Mouse (Mus musculus): Measurements from ENCODE around the gene Skint1. TPM values are rescaled to one million over a fixed set of nuclear protein-coding genes. Genes with fewer than 3 reads are reported as not detected.
"Not testable (repeated sequence)": the region's sequence is repeated elsewhere in the genome, so short reads cannot be mapped to it uniquely, and the experiment has no call there.

Skint1 gene
- not detected in 2 replicates for polyA plus RNA-seq (2014; fragmentation: Nextera tagmentation; extraction: Ambion mirVana)

DNA sequence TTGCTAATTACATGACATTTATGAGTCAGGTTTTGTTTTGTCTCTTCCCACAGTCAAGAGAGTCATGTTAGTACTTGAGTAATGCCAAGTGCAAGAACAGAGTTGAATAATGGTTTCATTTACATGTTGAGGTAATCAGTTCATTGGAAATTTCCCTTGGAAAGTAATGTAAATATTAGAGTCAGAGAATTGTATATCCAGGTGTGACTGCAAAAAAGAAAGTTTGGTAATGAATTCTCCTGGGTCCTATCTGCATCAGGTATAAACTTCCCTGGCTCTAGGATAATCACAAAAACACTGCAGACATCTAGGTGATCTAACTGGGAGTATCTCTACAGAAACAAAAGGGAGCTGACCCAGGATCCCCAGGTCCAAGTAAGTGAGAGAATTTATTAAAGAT lies at the start of gene Skint1:
TSS of gene Skint1 (plus strand) at position 301 of the 400 bp plus-strand sequence.
- Histone ChIP-seq H3K27ac (replicated peaks; ENCODE audit: low read depth, low read length) (no peak within 1 kb of the TSS), H3K4me1 (ENCODE audit: control insufficient read depth, insufficient read depth, low read length) (no peaks in the 10 kb centered on the region), H3K4me3 (ENCODE audit: low read depth, low read length) (no peak within 1 kb of the TSS), H3K36me3 (ENCODE audit: control insufficient read depth, insufficient read depth, low read length) (no peaks in the 10 kb centered on the region), H3K27me3 (replicated peaks; ENCODE audit: control insufficient read depth, insufficient read depth, low read length) (no peaks in the 10 kb centered on the region), H3K9me3 (ENCODE audit: control insufficient read depth, low read length) (no peaks in the 10 kb centered on the region), H3K4me2 (ENCODE audit: low read depth, low read length) (no peak within 1 kb of the TSS), H3K9ac (ENCODE audit: low read depth, low read length) (no peak within 1 kb of the TSS)
- ATAC-seq (ENCODE audit: low read depth) (no peak), DNase-seq (ENCODE audit: low spot score) (no peak)

DNA sequence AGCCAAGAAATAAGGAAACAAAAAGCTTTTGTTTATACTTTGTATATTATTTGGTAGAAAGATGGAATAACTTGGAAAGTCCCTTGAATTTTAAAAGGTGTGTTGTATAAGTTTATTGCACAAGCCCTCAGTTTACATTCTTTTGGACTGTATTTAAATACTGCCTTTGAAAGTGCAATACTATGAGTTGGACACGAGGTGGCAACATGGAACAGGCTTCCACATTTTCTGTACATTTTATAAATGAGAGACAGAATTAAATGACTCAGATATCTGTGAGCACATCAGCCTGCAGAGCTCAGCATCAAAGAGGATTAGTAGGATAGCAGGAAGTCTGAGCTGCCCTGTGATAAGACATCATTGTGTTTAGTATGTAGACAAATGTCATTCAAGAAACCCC lies 44.8 kb upstream of the Skint1 start:
- H3K27ac ChIP-seq (replicated peaks; ENCODE audit: low read depth, low read length) = no peak overlapping the region
- no peaks in the 10 kb centered on the region for H3K9me3 ChIP-seq (ENCODE audit: control insufficient read depth, low read length)
- H3K4me2 ChIP-seq (ENCODE audit: low read depth, low read length) = no peak overlapping the region
- DNase-seq (ENCODE audit: low spot score) (peak; percentile 1), ATAC-seq (ENCODE audit: low read depth) (no peak)
- WGBS = 14% methylated on average over 1 of the region's 1 CpGs
- no peak overlapping the region for H3K9ac ChIP-seq (ENCODE audit: low read depth, low read length)
- no peaks in the 10 kb centered on the region for H3K4me1 ChIP-seq (ENCODE audit: control insufficient read depth, insufficient read depth, low read length)
- no peaks in the 10 kb centered on the region for H3K27me3 ChIP-seq (replicated peaks; ENCODE audit: control insufficient read depth, insufficient read depth, low read length)
- no peaks in the 10 kb centered on the region for H3K36me3 ChIP-seq (ENCODE audit: control insufficient read depth, insufficient read depth, low read length)
- no peak overlapping the region for H3K4me3 ChIP-seq (ENCODE audit: low read depth, low read length)

GRCm38 (mm10) chr4:111963241-111963640 lies 42.8 kb upstream of the Skint1 start:
- WGBS = 59% methylated on average over 1 of the region's 1 CpGs
- H3K4me2 ChIP-seq (ENCODE audit: low read depth, low read length) = not testable (repeated sequence)

DNA sequence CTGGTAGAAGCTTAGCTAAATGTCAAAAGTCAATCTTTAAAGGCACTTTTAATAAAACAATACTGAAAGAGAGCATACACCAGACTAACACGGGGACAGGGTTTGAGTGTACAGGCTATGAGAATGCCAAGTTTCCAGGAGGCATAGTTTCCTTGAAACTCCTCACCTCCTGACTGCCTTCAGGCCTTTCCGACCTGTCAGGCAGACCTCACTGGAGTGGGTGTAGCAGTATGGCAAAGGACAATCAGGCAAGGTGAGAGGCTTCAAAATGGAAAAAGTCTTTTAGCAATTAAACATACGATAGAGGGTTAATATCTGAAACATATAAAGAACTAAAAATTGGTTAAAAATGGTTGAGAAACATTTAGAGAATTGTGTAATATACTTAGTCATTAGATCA lies 42.4 kb upstream of the Skint1 start:
- Histone ChIP-seq H3K27me3 (replicated peaks; ENCODE audit: control insufficient read depth, insufficient read depth, low read length) (no peaks in the 10 kb centered on the region), H3K4me1 (ENCODE audit: control insufficient read depth, insufficient read depth, low read length) (no peaks in the 10 kb centered on the region), H3K4me2 (ENCODE audit: low read depth, low read length) (no peak overlapping the region), H3K4me3 (ENCODE audit: low read depth, low read length) (no peak overlapping the region), H3K9ac (ENCODE audit: low read depth, low read length) (no peak overlapping the region), H3K36me3 (ENCODE audit: control insufficient read depth, insufficient read depth, low read length) (no peaks in the 10 kb centered on the region), H3K9me3 (ENCODE audit: control insufficient read depth, low read length) (no peaks in the 10 kb centered on the region), H3K27ac (replicated peaks; ENCODE audit: low read depth, low read length) (no peak overlapping the region)
- ATAC-seq (ENCODE audit: low read depth) = no peak
- 78% methylated on average over 3 of the region's 3 CpGs for WGBS
- no peak for DNase-seq (ENCODE audit: low spot score)

More at GRCm38 (mm10) chr4:111963241-111963640, 42.8 kb upstream of the Skint1 start:
- H3K27me3 ChIP-seq (replicated peaks; ENCODE audit: control insufficient read depth, insufficient read depth, low read length); H3K4me3 ChIP-seq (ENCODE audit: low read depth, low read length); DNase-seq (ENCODE audit: low spot score); H3K9ac ChIP-seq (ENCODE audit: low read depth, low read length); H3K36me3 ChIP-seq (ENCODE audit: control insufficient read depth, insufficient read depth, low read length); H3K9me3 ChIP-seq (ENCODE audit: control insufficient read depth, low read length); H3K4me1 ChIP-seq (ENCODE audit: control insufficient read depth, insufficient read depth, low read length); H3K27ac ChIP-seq (replicated peaks; ENCODE audit: low read depth, low read length); ATAC-seq (ENCODE audit: low read depth): not testable (repeated sequence)

DNA sequence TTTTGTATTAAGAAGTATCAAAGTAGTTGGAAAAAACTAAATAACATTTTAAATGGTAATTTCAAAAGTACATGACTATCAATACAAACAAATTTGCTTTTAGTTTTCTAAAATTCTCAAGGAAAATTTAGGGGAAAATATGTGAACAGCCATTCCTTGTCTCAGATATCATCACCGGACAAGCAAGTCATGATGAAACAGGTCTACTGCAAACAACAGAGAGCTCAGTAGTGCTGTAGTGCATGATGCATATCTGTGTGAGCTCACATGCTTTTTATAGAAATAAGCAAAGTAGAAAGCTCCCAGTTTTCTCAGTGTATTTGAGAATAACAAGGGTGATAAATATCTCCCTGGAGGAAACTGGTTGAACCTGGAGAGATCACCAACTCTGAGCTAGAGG lies 33.4 kb upstream of the Skint1 start, which contains the start of gene Skint7:
TSS of gene Skint7 (plus strand) at position 301 of the 400 bp plus-strand sequence.
- H3K4me2 ChIP-seq (ENCODE audit: low read depth, low read length) = no peak within 1 kb of the TSS
- no peaks in the 10 kb centered on the region for H3K4me1 ChIP-seq (ENCODE audit: control insufficient read depth, insufficient read depth, low read length)
- no peaks in the 10 kb centered on the region for H3K27me3 ChIP-seq (replicated peaks; ENCODE audit: control insufficient read depth, insufficient read depth, low read length)
- no peak within 1 kb of the TSS for H3K9ac ChIP-seq (ENCODE audit: low read depth, low read length)
- no peak within 1 kb of the TSS for H3K4me3 ChIP-seq (ENCODE audit: low read depth, low read length)
- 98% methylated on average over 1 of the region's 1 CpGs for WGBS
- H3K36me3 ChIP-seq (ENCODE audit: control insufficient read depth, insufficient read depth, low read length) = no peaks in the 10 kb centered on the region
- H3K27ac ChIP-seq (replicated peaks; ENCODE audit: low read depth, low read length) = no peak within 1 kb of the TSS
- DNase-seq (ENCODE audit: low spot score) = no peak
- no peaks in the 10 kb centered on the region for H3K9me3 ChIP-seq (ENCODE audit: control insufficient read depth, low read length)
- no peak for ATAC-seq (ENCODE audit: low read depth)

GRCm38 (mm10) chr4:112071716-112072115 lies 65.6 kb downstream of the Skint1 start, which contains the start of gene Skint4:
Gene Skint4 (plus strand): TSS chr4:112072016.
- H3K4me2 ChIP-seq (ENCODE audit: low read depth, low read length) = no peak within 1 kb of the TSS
- ATAC-seq (ENCODE audit: low read depth) (no peak), DNase-seq (ENCODE audit: low spot score) (no peak)
- no peaks in the 10 kb centered on the region for H3K36me3 ChIP-seq (ENCODE audit: control insufficient read depth, insufficient read depth, low read length)
- H3K9me3 ChIP-seq (ENCODE audit: control insufficient read depth, low read length) = no peaks in the 10 kb centered on the region
- H3K9ac ChIP-seq (ENCODE audit: low read depth, low read length) = no peak within 1 kb of the TSS
- H3K4me1 ChIP-seq (ENCODE audit: control insufficient read depth, insufficient read depth, low read length) = no peaks in the 10 kb centered on the region
- H3K27me3 ChIP-seq (replicated peaks; ENCODE audit: control insufficient read depth, insufficient read depth, low read length) = no peaks in the 10 kb centered on the region
- H3K4me3 ChIP-seq (ENCODE audit: low read depth, low read length) = no peak within 1 kb of the TSS
- H3K27ac ChIP-seq (replicated peaks; ENCODE audit: low read depth, low read length) = no peak within 1 kb of the TSS

Other genes with a start within 250 kb of the Skint1 start
- 0.94 and 2.3 TPM in 2 replicates for gene Slc5a9, start 103.4 kb upstream of the Skint1 start, polyA plus RNA-seq (2014; fragmentation: Nextera tagmentation; extraction: Ambion mirVana)
- gene Skint8, start 86.9 kb upstream of the Skint1 start, polyA plus RNA-seq (2014; fragmentation: Nextera tagmentation; extraction: Ambion mirVana) = 0.15 TPM in 1 of 2 replicates, not detected in the other
- not detected in 2 replicates for gene Skint7, start 33.3 kb upstream of the Skint1 start, polyA plus RNA-seq (2014; fragmentation: Nextera tagmentation; extraction: Ambion mirVana)
- gene Skint4, start 65.7 kb downstream of the Skint1 start, polyA plus RNA-seq (2014; fragmentation: Nextera tagmentation; extraction: Ambion mirVana) = 0.08 TPM in 1 of 2 replicates, not detected in the other
- gene Skint3, start 226.0 kb downstream of the Skint1 start, polyA plus RNA-seq (2014; fragmentation: Nextera tagmentation; extraction: Ambion mirVana) = 0.04 and 0.05 TPM in 2 replicates